Mouse (Mus musculus) myocyte (in vitro differentiated cells): Measurements from ENCODE around the gene Dcun1d1.

ENCODE experiments used
- CEBPB ChIP-seq: IDR thresholded peaks from 2 replicates; pipeline ENCODE4 v1.6.1; 2011; ENCODE audit warnings: mild to moderate bottlenecking, moderate library complexity; ENCODE audit not compliant: poor library complexity, insufficient read depth, severe bottlenecking
- MAX ChIP-seq: IDR thresholded peaks from one replicate; pipeline ENCODE4 v1.6.1; 2011; ENCODE audit warnings: low read depth, mild to moderate bottlenecking, control low read depth
- MYOD1 ChIP-seq, 3 experiments: IDR thresholded peaks; one replicate each; pipeline ENCODE4 v1.6.1; 2011; ENCODE audit warnings: control low read depth in 2 of 3, low read depth in 2 of 3, mild to moderate bottlenecking in 2 of 3, moderate library complexity in 1 of 3; ENCODE audit not compliant: insufficient read length in 2 of 3, control insufficient read depth in 1 of 3
- MYOG ChIP-seq, 3 experiments: IDR thresholded peaks; one replicate each; pipeline ENCODE4 v1.6.1; 2011; ENCODE audit warnings: control low read depth in 2 of 3, low read depth in 2 of 3, mild to moderate bottlenecking in 2 of 3; ENCODE audit not compliant: insufficient read length in 2 of 3, control insufficient read depth in 1 of 3, insufficient read depth in 1 of 3
- POLR2A ChIP-seq: IDR thresholded peaks from one replicate; pipeline ENCODE4 v1.6.1; 2011; ENCODE audit warnings: low read depth, mild to moderate bottlenecking, control low read depth, moderate library complexity; ENCODE audit not compliant: insufficient read length
- POLR2AphosphoS2 ChIP-seq: IDR thresholded peaks from one replicate; pipeline ENCODE4 v1.6.1; 2011; ENCODE audit warnings: low read depth, control low read depth; ENCODE audit not compliant: insufficient read length
- REST ChIP-seq: IDR thresholded peaks from one replicate; pipeline ENCODE4 v1.6.1; 2011; ENCODE audit warnings: mild to moderate bottlenecking, control low read depth, moderate library complexity; ENCODE audit not compliant: insufficient read depth, insufficient read length
- TCF12 ChIP-seq: IDR thresholded peaks from one replicate; pipeline ENCODE4 v1.6.1; 2011; ENCODE audit warnings: mild to moderate bottlenecking, control low read depth; ENCODE audit not compliant: poor library complexity, insufficient read depth, severe bottlenecking
- USF1 ChIP-seq: IDR thresholded peaks from one replicate; pipeline ENCODE4 v1.6.1; 2011; ENCODE audit warnings: low read depth, mild to moderate bottlenecking, control low read depth, moderate library complexity

DNA sequence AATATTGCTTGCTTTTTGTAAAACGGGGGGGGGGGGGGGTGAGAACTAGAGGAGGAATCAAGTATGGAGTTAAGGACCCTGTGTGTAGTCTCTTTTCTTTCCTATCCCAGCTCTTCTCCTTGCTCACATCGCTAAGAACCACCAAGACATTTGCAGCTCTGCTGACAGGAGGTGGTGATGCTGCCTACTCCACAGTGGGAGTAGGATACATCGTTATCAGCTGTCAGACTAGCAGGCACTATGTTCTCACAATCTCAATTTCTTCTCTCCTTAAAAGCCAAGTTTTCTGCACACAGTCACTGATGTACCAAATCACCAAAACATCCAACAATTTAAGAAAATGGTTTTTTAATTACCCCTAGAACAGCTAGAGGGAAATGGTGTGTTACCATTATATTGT, 7.8 kb downstream of the Dcun1d1 start:
- TF ChIP-seq MYOG (IDR thresholded peaks at IDR 0.05; ENCODE audit: control insufficient read depth in 1 of 3, insufficient read depth in 1 of 3, insufficient read length in 2 of 3, low read depth in 2 of 3) (no peak), POLR2A (no peak), REST (no peak), POLR2AphosphoS2 (no peak), USF1 (no peak), MAX (no peak), TCF12 (no peak), MYOD1 (IDR thresholded peaks at IDR 0.05; ENCODE audit: control insufficient read depth in 1 of 3, insufficient read length in 2 of 3, low read depth in 2 of 3) (no peak), CEBPB (no peak)
